In genomic region chr5:135994725-135995687, GRCm38 (mm10) we compare ENCODE assay signal across 8 mouse cellular contexts. TPM values are rescaled to one million over a fixed set of nuclear protein-coding genes. Genes with fewer than 3 reads are reported as not detected.
DNase-seq lines count a peak whose midpoint lies in the region; ATAC-seq and TF ChIP-seq lines count a peak whose summit lies in the region.

Dtx2 (plus strand) TSS chr5:135994800.

- in situ Hi-C loops in ES-E14 (cut with MboI; ENCODE audit: low sequenced_read_pairs in 2 of 2, unreplicated experiment in 2 of 2): no loop called here

- TF ChIP-seq POLR2A in olfactory bulb, adult 2 months (IDR thresholded peaks at IDR 0.05; ENCODE audit: insufficient read depth, low read depth, low read length): peak; percentile 80
- TF ChIP-seq POLR2A in thymus, adult 2 months (IDR thresholded peaks at IDR 0.05; ENCODE audit: control insufficient read depth, extremely low read depth, insufficient read depth, low read length, poor library complexity): peak; percentile 90

- H3K27me3 ChIP-seq in forebrain, embryonic 16.5 days (replicated peaks; ENCODE audit: control insufficient read depth, insufficient read depth, low read length): no peaks in the 10 kb centered on the region
- H3K27me3 ChIP-seq in lung, embryonic 14.5 days (ENCODE audit: insufficient read depth, low read length): no peaks in the 10 kb centered on the region
- no peaks in the 10 kb centered on the region for H3K27me3 ChIP-seq in thymus, adult 2 months (ENCODE audit: control insufficient read depth, insufficient read depth, low read length)

- H3K4me1 ChIP-seq in ES-E14 (ENCODE audit: control insufficient read depth in 2 of 2, insufficient read depth in 2 of 2, low read length in 2 of 2, poor library complexity in 1 of 2): peaks cover 0 to 6% of the 10 kb centered on the region in 2 experiments; a peak in 1 of 4 replicates
- H3K4me1 ChIP-seq in forebrain, embryonic 16.5 days (replicated peaks; ENCODE audit: control insufficient read depth, insufficient read depth, low read length): peaks cover 8% of the 10 kb centered on the region
- H3K4me1 ChIP-seq in lung, embryonic 14.5 days (ENCODE audit: insufficient read depth): 0 out of 2 replicates have a peak, but pooled peaks cover 3% of the 10 kb centered on the region
- H3K4me1 ChIP-seq in olfactory bulb, adult 2 months (ENCODE audit: control insufficient read depth, insufficient read depth, low read length): peaks cover 8% of the 10 kb centered on the region
- H3K4me1 ChIP-seq in thymus, adult 2 months (replicated peaks; ENCODE audit: control insufficient read depth, insufficient read depth, low read length): peaks cover 14% of the 10 kb centered on the region

- peak within 1 kb of the TSS; percentile 74 to 79 for H3K4me3 ChIP-seq in ES-E14 (ENCODE audit: insufficient read depth in 1 of 2, low read depth in 1 of 2, low read length in 2 of 2, poor library complexity in 1 of 2, severe bottlenecking in 1 of 2)
- H3K4me3 ChIP-seq in forebrain, embryonic 16.5 days (replicated peaks; ENCODE audit: low read length): peak within 1 kb of the TSS; percentile 78
- peak within 1 kb of the TSS; percentile 70 for H3K4me3 ChIP-seq in layer of hippocampus, adult 2 months
- peak within 1 kb of the TSS; percentile 74 for H3K4me3 ChIP-seq in lung, embryonic 14.5 days (ENCODE audit: low read depth, low read length)
- H3K4me3 ChIP-seq in olfactory bulb, adult 2 months (ENCODE audit: insufficient read depth, low read depth, low read length): peak within 1 kb of the TSS; percentile 87
- H3K4me3 ChIP-seq in thymus, adult 2 months (ENCODE audit: control insufficient read depth, insufficient read depth, low read length): peak within 1 kb of the TSS; percentile 73

- peaks cover 10% of the 10 kb centered on the region; the same call in 1 of the 2 replicates for H3K36me3 ChIP-seq in ES-E14 (ENCODE audit: control insufficient read depth, insufficient read depth, low read length, poor library complexity, severe bottlenecking)
- peaks cover 9% of the 10 kb centered on the region for H3K36me3 ChIP-seq in forebrain, embryonic 16.5 days (ENCODE audit: control insufficient read depth, insufficient read depth)
- peaks cover 30% of the 10 kb centered on the region for H3K36me3 ChIP-seq in lung, embryonic 14.5 days (ENCODE audit: insufficient read depth)
- H3K36me3 ChIP-seq in thymus, adult 2 months (ENCODE audit: control insufficient read depth, insufficient read depth, low read length): peaks cover 22% of the 10 kb centered on the region

- H3K9ac ChIP-seq in ES-E14 (ENCODE audit: insufficient read depth, low read depth, low read length, poor library complexity, severe bottlenecking): peak within 1 kb of the TSS; percentile 84
- H3K9ac ChIP-seq in forebrain, embryonic 16.5 days (replicated peaks; ENCODE audit: low read depth, low read length): peak within 1 kb of the TSS; percentile 84
- peak within 1 kb of the TSS; percentile 82 for H3K9ac ChIP-seq in lung, embryonic 14.5 days

- peak within 1 kb of the TSS; percentile 82 for H3K4me2 ChIP-seq in forebrain, embryonic 16.5 days (ENCODE audit: low read length)
- peak within 1 kb of the TSS; percentile 86 for H3K4me2 ChIP-seq in lung, embryonic 14.5 days

- peak; percentile 96 for ATAC-seq in forebrain, embryonic 16.5 days
- ATAC-seq in lung, embryonic 14.5 days (ENCODE audit: insufficient read depth): peak; percentile 95

- peak within 1 kb of the TSS; percentile 60; the same call in 1 of the 2 replicates for H3K27ac ChIP-seq in ES-E14 (ENCODE audit: insufficient read depth, low read depth, low read length, poor library complexity, severe bottlenecking)
- H3K27ac ChIP-seq in forebrain, embryonic 16.5 days (ENCODE audit: low read length): peak within 1 kb of the TSS; percentile 83
- H3K27ac ChIP-seq in layer of hippocampus, adult 2 months: peak within 1 kb of the TSS; percentile 96
- H3K27ac ChIP-seq in lung, embryonic 14.5 days (ENCODE audit: low read depth): peak within 1 kb of the TSS; percentile 82
- peak within 1 kb of the TSS; percentile 31; the same call in 1 of the 2 replicates for H3K27ac ChIP-seq in olfactory bulb, adult 2 months (ENCODE audit: insufficient read depth, low read depth, low read length)
- no peak within 1 kb of the TSS for H3K27ac ChIP-seq in thymus, adult 2 months (ENCODE audit: control insufficient read depth, insufficient read depth, low read length)

- under 1% methylated on average over 39 of the region's 47 CpGs for WGBS in forebrain, embryonic 16.5 days
- 1% methylated on average over 43 of the region's 47 CpGs for WGBS in lung, embryonic 14.5 days
- under 1% methylated on average over 47 of the region's 47 CpGs for WGBS in olfactory bulb, adult 2 months
- 1% methylated on average over 47 of the region's 47 CpGs for WGBS in thymus, adult 2 months

- no peaks in the 10 kb centered on the region for H3K9me3 ChIP-seq in ES-E14 (ENCODE audit: control insufficient read depth, insufficient read depth, low read depth, low read length)
- H3K9me3 ChIP-seq in forebrain, embryonic 16.5 days (ENCODE audit: control insufficient read depth, low read length): 0 out of 2 replicates have a peak, but pooled peaks cover 2% of the 10 kb centered on the region
- H3K9me3 ChIP-seq in lung, embryonic 14.5 days (ENCODE audit: low read depth, low read length): no peaks in the 10 kb centered on the region

- intact Hi-C loops in heart, postnatal 36 days (cut with DNase I): no loop called here

- peak; percentile 75 for DNase-seq in ES-E14 (ENCODE audit: low read depth, low spot score)
- peak; percentile 86 for DNase-seq in cerebellum, adult 11-12 months
- peak; percentile 89 to 90 for DNase-seq in heart, postnatal 36 days
- peak; percentile 92 to 93 for DNase-seq in layer of hippocampus, adult 2 months (ENCODE audit: low spot score in 2 of 2)
- DNase-seq in lung, embryonic 14.5 days: peak; percentile 98
- DNase-seq in thymus, adult 2 months: peak; percentile 93

- peak; percentile 69 for TF ChIP-seq CTCF in layer of hippocampus, adult 2 months (conservative IDR thresholded peaks at IDR 0.05)
- TF ChIP-seq CTCF in lung, embryonic 14.5 days (IDR thresholded peaks at IDR 0.05; ENCODE audit: low read depth): peak; percentile 37
- TF ChIP-seq CTCF in olfactory bulb, adult 2 months (IDR thresholded peaks at IDR 0.05; ENCODE audit: insufficient read depth, low read depth, low read length): peak; percentile 31; the same call in 1 of the 2 replicates
- TF ChIP-seq CTCF in thymus, adult 2 months (IDR thresholded peaks at IDR 0.05; ENCODE audit: borderline replicate concordance, control insufficient read depth, extremely low read depth, insufficient read depth, low read length, poor library complexity): no peak

TF ChIP-seq in ES-E14, 5 proteins besides CTCF, POLR2A, EP300 and RAD21:
- TF ChIP-seq HCFC1 (IDR thresholded peaks at IDR 0.05; ENCODE audit: borderline replicate concordance, insufficient read depth, low read length): peak; percentile 98
- no peak for TF ChIP-seq ZC3H11A (IDR thresholded peaks at IDR 0.05; ENCODE audit: borderline replicate concordance, low read depth, low read length)

RNA-seq across cellular contexts. Expression of gene Dtx2, which starts in this region (rescaled TPM):
- total RNA-seq in ES-E14 (2012; rRNA removed): 26.7 and 28.3 TPM in 2 replicates
- 26.4 and 28.1 TPM in 2 replicates for polyA plus RNA-seq in forebrain, embryonic 16.5 days (2015; fragmentation: Nextera tagmentation; extraction: Ambion mirVana)
- total RNA-seq in heart, postnatal 36 days (2021): 1 to 10 TPM; 7.2 to 7.9 TPM
- total RNA-seq in layer of hippocampus, adult 2 months (2021): 1 to 10 TPM; 8.0 to 8.3 TPM
- polyA plus RNA-seq in lung, embryonic 14.5 days (2014; fragmentation: Nextera tagmentation; extraction: Ambion mirVana): 21.4 and 24.4 TPM in 2 replicates
- polyA plus RNA-seq in olfactory bulb, adult 2 months (2012; ENCODE audit: insufficient read depth, insufficient read length, low replicate concordance, missing spikeins): not detected in 2 replicates
- 75.3 and 78.8 TPM in 2 replicates for polyA plus RNA-seq in thymus, adult 2 months (2012; rRNA removed)
